Mouse (Mus musculus) lung, postnatal 0 days (tissue): ENCODE data around the gene Gpat2.

Experiments
- CTCF ChIP-seq: IDR thresholded peaks from 2 replicates; pipeline ENCODE4 v1.5.1; 2016; ENCODE audit warnings: antibody characterized with exemption, mild to moderate bottlenecking
- EP300 ChIP-seq: IDR thresholded peaks from 2 replicates; pipeline ENCODE4 v1.6.1; 2016; ENCODE audit warnings: antibody characterized with exemption, mild to moderate bottlenecking, control low read depth

GRCm38 (mm10) chr2:127411126-127411525, 13.9 kb upstream of the Gpat2 start:
- TF ChIP-seq CTCF = no peak
- TF ChIP-seq EP300 = no peak
